Mouse (Mus musculus): ENCODE results near the gene Timmdc1. TPM values are rescaled to one million over a fixed set of nuclear protein-coding genes. Genes with fewer than 3 reads are reported as not detected.
A peak's percentile ranks its signal among the peaks of the same experiment; 100 is the strongest.

Gene Timmdc1
- polyA plus RNA-seq, 1 experiment from 2014 or later: 21.5 TPM

- no peaks in the 10 kb centered on the region for H3K9me3 ChIP-seq (replicated peaks; ENCODE audit: control insufficient read depth, low read length)
- DNase-seq (ENCODE audit: low spot score) (no peak), ATAC-seq (replicated peaks; ENCODE audit: insufficient number of reproducible peaks, low FRiP score, low TSS enrichment, low read depth) (no peak)
- no peak overlapping the region for H3K27ac ChIP-seq (replicated peaks; ENCODE audit: low read depth, low read length)
- no peak overlapping the region for H3K4me2 ChIP-seq (ENCODE audit: low read depth, low read length)
- no peak overlapping the region for H3K4me3 ChIP-seq (ENCODE audit: low read depth, low read length)
- no peaks in the 10 kb centered on the region for H3K4me1 ChIP-seq (ENCODE audit: control insufficient read depth, insufficient read depth, low read length)
- H3K27me3 ChIP-seq (ENCODE audit: control insufficient read depth, insufficient read depth, low read length): no peaks in the 10 kb centered on the region
- no peaks in the 10 kb centered on the region; the same call in 1 of the 2 replicates for H3K36me3 ChIP-seq (replicated peaks; ENCODE audit: control insufficient read depth, insufficient read depth, low read depth, low read length)
- 95% methylated on average over 2 of the region's 2 CpGs for WGBS
- H3K9ac ChIP-seq (replicated peaks; ENCODE audit: low read length): no peak overlapping the region
These were observed 3.3 kb downstream of the Timmdc1 start for GRCm38 (mm10) chr16:38519140-38519539.

- Histone ChIP-seq H3K9me3 (replicated peaks; ENCODE audit: control insufficient read depth, low read length) (no peaks in the 10 kb centered on the region), H3K9ac (replicated peaks; ENCODE audit: low read length) (no peak overlapping the region), H3K27me3 (ENCODE audit: control insufficient read depth, insufficient read depth, low read length) (no peaks in the 10 kb centered on the region), H3K4me3 (ENCODE audit: low read depth, low read length) (no peak overlapping the region), H3K4me1 (ENCODE audit: control insufficient read depth, insufficient read depth, low read length) (no peaks in the 10 kb centered on the region), H3K27ac (replicated peaks; ENCODE audit: low read depth, low read length) (no peak overlapping the region), H3K36me3 (replicated peaks; ENCODE audit: control insufficient read depth, insufficient read depth, low read depth, low read length) (peaks cover 4% of the 10 kb centered on the region; the same call in 1 of the 2 replicates), H3K4me2 (ENCODE audit: low read depth, low read length) (no peak overlapping the region)
- ATAC-seq (replicated peaks; ENCODE audit: insufficient number of reproducible peaks, low FRiP score, low TSS enrichment, low read depth) (no peak), DNase-seq (ENCODE audit: low spot score) (no peak)
- 100% methylated on average over 2 of the region's 2 CpGs for WGBS
These were observed 11.6 kb downstream of the Timmdc1 start for GRCm38 (mm10) chr16:38510846-38511245.

- no peaks in the 10 kb centered on the region for H3K4me1 ChIP-seq (ENCODE audit: control insufficient read depth, insufficient read depth, low read length)
- DNase-seq (ENCODE audit: low spot score) (peak; percentile 80), ATAC-seq (replicated peaks; ENCODE audit: insufficient number of reproducible peaks, low FRiP score, low TSS enrichment, low read depth) (peak; percentile 71; the same call in 1 of the 2 replicates)
- H3K4me3 ChIP-seq (ENCODE audit: low read depth, low read length): no peak overlapping the region
- WGBS: 71% methylated on average over 4 of the region's 4 CpGs
- H3K36me3 ChIP-seq (replicated peaks; ENCODE audit: control insufficient read depth, insufficient read depth, low read depth, low read length): peaks cover 2% of the 10 kb centered on the region; the same call in 1 of the 2 replicates
- no peak overlapping the region for H3K27ac ChIP-seq (replicated peaks; ENCODE audit: low read depth, low read length)
- H3K9ac ChIP-seq (replicated peaks; ENCODE audit: low read length): no peak overlapping the region
- no peak overlapping the region for H3K4me2 ChIP-seq (ENCODE audit: low read depth, low read length)
- no peaks in the 10 kb centered on the region for H3K9me3 ChIP-seq (replicated peaks; ENCODE audit: control insufficient read depth, low read length)
- H3K27me3 ChIP-seq (ENCODE audit: control insufficient read depth, insufficient read depth, low read length): no peaks in the 10 kb centered on the region
These were observed 16.3 kb downstream of the Timmdc1 start for GRCm38 (mm10) chr16:38506041-38506634.

- Histone ChIP-seq H3K9me3 (replicated peaks; ENCODE audit: control insufficient read depth, low read length) (no peaks in the 10 kb centered on the region), H3K27ac (replicated peaks; ENCODE audit: low read depth, low read length) (no peak overlapping the region), H3K9ac (replicated peaks; ENCODE audit: low read length) (no peak overlapping the region), H3K36me3 (replicated peaks; ENCODE audit: control insufficient read depth, insufficient read depth, low read depth, low read length) (peaks cover 2% of the 10 kb centered on the region), H3K4me3 (ENCODE audit: low read depth, low read length) (no peak overlapping the region), H3K27me3 (ENCODE audit: control insufficient read depth, insufficient read depth, low read length) (no peaks in the 10 kb centered on the region), H3K4me1 (ENCODE audit: control insufficient read depth, insufficient read depth, low read length) (no peaks in the 10 kb centered on the region), H3K4me2 (ENCODE audit: low read depth, low read length) (no peak overlapping the region)
- DNase-seq (ENCODE audit: low spot score) (no peak), ATAC-seq (replicated peaks; ENCODE audit: insufficient number of reproducible peaks, low FRiP score, low TSS enrichment, low read depth) (0 out of 2 replicates have a peak, but pooled peaks have one; percentile 29)
- WGBS: 93% methylated on average over 4 of the region's 4 CpGs
These were observed 18.9 kb downstream of the Timmdc1 start for GRCm38 (mm10) chr16:38503528-38503927.

GRCm38 (mm10) chr16:38502469-38502868, 20.0 kb downstream of the Timmdc1 start:
- H3K27me3 ChIP-seq (ENCODE audit: control insufficient read depth, insufficient read depth, low read length): no peaks in the 10 kb centered on the region
- 91% methylated on average over 10 of the region's 10 CpGs for WGBS
- H3K36me3 ChIP-seq (replicated peaks; ENCODE audit: control insufficient read depth, insufficient read depth, low read depth, low read length): peaks cover 2% of the 10 kb centered on the region
- no peak overlapping the region for H3K4me3 ChIP-seq (ENCODE audit: low read depth, low read length)
- no peak overlapping the region for H3K27ac ChIP-seq (replicated peaks; ENCODE audit: low read depth, low read length)
- H3K9ac ChIP-seq (replicated peaks; ENCODE audit: low read length): no peak overlapping the region
- no peak overlapping the region for H3K4me2 ChIP-seq (ENCODE audit: low read depth, low read length)
- ATAC-seq (replicated peaks; ENCODE audit: insufficient number of reproducible peaks, low FRiP score, low TSS enrichment, low read depth): no peak
- H3K4me1 ChIP-seq (ENCODE audit: control insufficient read depth, insufficient read depth, low read length): no peaks in the 10 kb centered on the region
- no peak for DNase-seq (ENCODE audit: low spot score)
- H3K9me3 ChIP-seq (replicated peaks; ENCODE audit: control insufficient read depth, low read length): no peaks in the 10 kb centered on the region

GRCm38 (mm10) chr16:38496604-38497140, 25.8 kb downstream of the Timmdc1 start:
- no peak for ATAC-seq (replicated peaks; ENCODE audit: insufficient number of reproducible peaks, low FRiP score, low TSS enrichment, low read depth)
- no peak overlapping the region for H3K9ac ChIP-seq (replicated peaks; ENCODE audit: low read length)
- H3K27me3 ChIP-seq (ENCODE audit: control insufficient read depth, insufficient read depth, low read length): no peaks in the 10 kb centered on the region
- H3K4me2 ChIP-seq (ENCODE audit: low read depth, low read length): no peak overlapping the region
- no peaks in the 10 kb centered on the region; the same call in none of the 2 replicates for H3K36me3 ChIP-seq (replicated peaks; ENCODE audit: control insufficient read depth, insufficient read depth, low read depth, low read length)
- H3K4me1 ChIP-seq (ENCODE audit: control insufficient read depth, insufficient read depth, low read length): no peaks in the 10 kb centered on the region
- no peak overlapping the region for H3K27ac ChIP-seq (replicated peaks; ENCODE audit: low read depth, low read length)
- H3K9me3 ChIP-seq (replicated peaks; ENCODE audit: control insufficient read depth, low read length): no peaks in the 10 kb centered on the region
- 78% methylated on average over 7 of the region's 7 CpGs for WGBS
- DNase-seq (ENCODE audit: low spot score): no peak
- no peak overlapping the region for H3K4me3 ChIP-seq (ENCODE audit: low read depth, low read length)

- no peak overlapping the region for H3K27ac ChIP-seq (replicated peaks; ENCODE audit: low read depth, low read length)
- no peak for DNase-seq (ENCODE audit: low spot score)
- no peaks in the 10 kb centered on the region for H3K9me3 ChIP-seq (replicated peaks; ENCODE audit: control insufficient read depth, low read length)
- no peak overlapping the region for H3K4me2 ChIP-seq (ENCODE audit: low read depth, low read length)
- WGBS: 87% methylated on average over 10 of the region's 10 CpGs
- no peaks in the 10 kb centered on the region for H3K27me3 ChIP-seq (ENCODE audit: control insufficient read depth, insufficient read depth, low read length)
- no peak overlapping the region for H3K9ac ChIP-seq (replicated peaks; ENCODE audit: low read length)
- no peak for ATAC-seq (replicated peaks; ENCODE audit: insufficient number of reproducible peaks, low FRiP score, low TSS enrichment, low read depth)
- H3K4me3 ChIP-seq (ENCODE audit: low read depth, low read length): no peak overlapping the region
- no peaks in the 10 kb centered on the region for H3K4me1 ChIP-seq (ENCODE audit: control insufficient read depth, insufficient read depth, low read length)
- H3K36me3 ChIP-seq (replicated peaks; ENCODE audit: control insufficient read depth, insufficient read depth, low read depth, low read length): no peaks in the 10 kb centered on the region; the same call in 1 of the 2 replicates
These were observed 28.6 kb downstream of the Timmdc1 start for GRCm38 (mm10) chr16:38493890-38494289.

- no peaks in the 10 kb centered on the region for H3K9me3 ChIP-seq (replicated peaks; ENCODE audit: control insufficient read depth, low read length)
- H3K9ac ChIP-seq (replicated peaks; ENCODE audit: low read length): no peak overlapping the region
- no peaks in the 10 kb centered on the region for H3K27me3 ChIP-seq (ENCODE audit: control insufficient read depth, insufficient read depth, low read length)
- H3K4me2 ChIP-seq (ENCODE audit: low read depth, low read length): no peak overlapping the region
- H3K36me3 ChIP-seq (replicated peaks; ENCODE audit: control insufficient read depth, insufficient read depth, low read depth, low read length): no peaks in the 10 kb centered on the region; the same call in 1 of the 2 replicates
- no peak overlapping the region for H3K27ac ChIP-seq (replicated peaks; ENCODE audit: low read depth, low read length)
- 84% methylated on average over 3 of the region's 3 CpGs for WGBS
- DNase-seq (ENCODE audit: low spot score): no peak
- ATAC-seq (replicated peaks; ENCODE audit: insufficient number of reproducible peaks, low FRiP score, low TSS enrichment, low read depth): no peak
- no peak overlapping the region for H3K4me3 ChIP-seq (ENCODE audit: low read depth, low read length)
- H3K4me1 ChIP-seq (ENCODE audit: control insufficient read depth, insufficient read depth, low read length): no peaks in the 10 kb centered on the region
These were observed 29.9 kb downstream of the Timmdc1 start for GRCm38 (mm10) chr16:38492551-38492950.
